Mouse (Mus musculus): ENCODE measurements at regions not wholly inside any gene's neighbourhood (a gene's known extent, or its start where the extent isn't known, plus 50 kb on each side); places are given as distances from the start of the nearest gene placed in this dataset.

GRCm38 (mm10) chr7:95814865-95815264 is 356.2 kb upstream of the Tenm4 start:
- DNase-seq = no peak

GRCm38 (mm10) chr7:95823539-95823938 is 347.5 kb upstream of the Tenm4 start:
- DNase-seq = no peak

GRCm38 (mm10) chr7:95829889-95830288 is 341.2 kb upstream of the Tenm4 start:
- DNase-seq = no peak

GRCm38 (mm10) chr7:95834236-95834919 is 336.7 kb upstream of the Tenm4 start:
- DNase-seq = no peak

- no peak for DNase-seq
Observed at GRCm38 (mm10) chr7:95840476-95840875, 330.6 kb upstream of the Tenm4 start.

GRCm38 (mm10) chr7:95849874-95850273 is 321.2 kb upstream of the Tenm4 start:
- no peak for DNase-seq

GRCm38 (mm10) chr7:95852630-95853029 is 318.4 kb upstream of the Tenm4 start:
- DNase-seq = no peak

- DNase-seq = peak; percentile 87
Observed at GRCm38 (mm10) chr7:95853225-95853812, 317.7 kb upstream of the Tenm4 start.

GRCm38 (mm10) chr7:95858247-95858646 is 312.8 kb upstream of the Tenm4 start:
- peak; percentile 3 for DNase-seq

- DNase-seq = no peak
Observed at GRCm38 (mm10) chr7:95864233-95864632, 306.8 kb upstream of the Tenm4 start.

- no peak for DNase-seq
Observed at GRCm38 (mm10) chr7:95865270-95865669, 305.8 kb upstream of the Tenm4 start.

GRCm38 (mm10) chr7:95868753-95869152 is 302.3 kb upstream of the Tenm4 start:
- DNase-seq = no peak

- DNase-seq = no peak
Observed at GRCm38 (mm10) chr7:95880576-95881267, 290.3 kb upstream of the Tenm4 start.

GRCm38 (mm10) chr7:95901524-95901923 is 269.5 kb upstream of the Tenm4 start:
- no peak for DNase-seq

- DNase-seq = peak; percentile 10
Observed at GRCm38 (mm10) chr7:95914406-95915080, 256.5 kb upstream of the Tenm4 start.

- DNase-seq = no peak
Observed at GRCm38 (mm10) chr7:95919932-95920331, 251.1 kb upstream of the Tenm4 start.

GRCm38 (mm10) chr7:95924805-95925204 is 246.2 kb upstream of the Tenm4 start:
- DNase-seq = no peak

GRCm38 (mm10) chr7:95926119-95927039 is 244.7 kb upstream of the Tenm4 start:
- no peak for DNase-seq

GRCm38 (mm10) chr7:95936599-95936998 is 234.4 kb upstream of the Tenm4 start:
- peak; percentile 10 for DNase-seq

GRCm38 (mm10) chr7:95943420-95943819 is 227.6 kb upstream of the Tenm4 start:
- DNase-seq = no peak

GRCm38 (mm10) chr7:95952395-95952794 is 218.7 kb upstream of the Tenm4 start:
- no peak for DNase-seq

- no peak for DNase-seq
Observed at GRCm38 (mm10) chr7:95954511-95954910, 216.5 kb upstream of the Tenm4 start.

All from adrenal gland, adult 2 months (tissue).